Mouse (Mus musculus): ENCODE data around the gene Crygd.
"Not testable (repeated sequence)": the region's sequence is repeated elsewhere in the genome, so short reads cannot be mapped to it uniquely, and the experiment has no call there.

The Crygd gene

GRCm38 (mm10) chr1:65063352-65063751 is at the start of gene Crygd:
Gene Crygd, minus strand, starts transcription at chr1:65063452.
- DNase-seq, result no peak

- no peak for DNase-seq
Measured at GRCm38 (mm10) chr1:65112807-65113196, 49.5 kb upstream of the Crygd start.

GRCm38 (mm10) chr1:65112031-65112806 is 49.0 kb upstream of the Crygd start:
- DNase-seq, result peak; percentile 34

- DNase-seq, result no peak
Measured at GRCm38 (mm10) chr1:65109756-65110435, 46.6 kb upstream of the Crygd start.

GRCm38 (mm10) chr1:65109196-65109595 is 45.9 kb upstream of the Crygd start:
- no peak for DNase-seq

GRCm38 (mm10) chr1:65107654-65108279 is 44.5 kb upstream of the Crygd start:
- DNase-seq, result no peak

GRCm38 (mm10) chr1:65103273-65103672 is 40.0 kb upstream of the Crygd start, which contains the start of gene Cryga:
Gene Cryga, minus strand, starts transcription at chr1:65103373.
- no peak for DNase-seq

GRCm38 (mm10) chr1:65096953-65097352 is 33.7 kb upstream of the Crygd start:
- DNase-seq, result no peak

- DNase-seq, result no peak
Measured at GRCm38 (mm10) chr1:65091566-65091965, 28.3 kb upstream of the Crygd start.

GRCm38 (mm10) chr1:65090370-65090769 is 27.1 kb upstream of the Crygd start:
- DNase-seq, result no peak

GRCm38 (mm10) chr1:65088567-65089356 is 25.5 kb upstream of the Crygd start:
- no peak for DNase-seq

- DNase-seq, result no peak
Measured at GRCm38 (mm10) chr1:65082188-65082587, 18.9 kb upstream of the Crygd start, which contains the start of gene Crygb. Gene Crygb, minus strand, starts transcription at chr1:65082288.

- no peak for DNase-seq
Measured at GRCm38 (mm10) chr1:65075607-65076006, 12.4 kb upstream of the Crygd start.

GRCm38 (mm10) chr1:65073589-65073988 is 10.3 kb upstream of the Crygd start, which contains the start of gene Crygc:
Gene Crygc, minus strand, starts transcription at chr1:65073689.
- DNase-seq, result no peak

GRCm38 (mm10) chr1:65067842-65068241 is 4.6 kb upstream of the Crygd start:
- DNase-seq, result no peak

GRCm38 (mm10) chr1:65064201-65064600 is 949 bp upstream of the Crygd start:
- no peak for DNase-seq

- DNase-seq, result no peak
Measured at GRCm38 (mm10) chr1:65052140-65052539, 11.1 kb downstream of the Crygd start.

GRCm38 (mm10) chr1:65051696-65052095 is 11.6 kb downstream of the Crygd start:
- no peak for DNase-seq

GRCm38 (mm10) chr1:65050952-65051351 is 12.3 kb downstream of the Crygd start, which contains the start of gene Cryge:
Gene Cryge, minus strand, starts transcription at chr1:65051149.
- not testable (repeated sequence) for DNase-seq

- DNase-seq, result peak; percentile 35
Measured at GRCm38 (mm10) chr1:65048781-65049180, 14.5 kb downstream of the Crygd start.

- no peak for DNase-seq
Measured at GRCm38 (mm10) chr1:65046401-65047109, 16.7 kb downstream of the Crygd start.

- DNase-seq, result no peak
Measured at GRCm38 (mm10) chr1:65043433-65043832, 19.8 kb downstream of the Crygd start.
